Mouse (Mus musculus): Measurements from ENCODE around the gene Prr9.

Gene Prr9

GRCm38 (mm10) chr3:92123847-92124246 is at the start of gene Prr9:
Gene Prr9, minus strand, starts transcription at chr3:92123947.
- no peak for DNase-seq

- no peak for DNase-seq
Measured at GRCm38 (mm10) chr3:92169847-92170246, 46.1 kb upstream of the Prr9 start.

GRCm38 (mm10) chr3:92153322-92153721 is 29.6 kb upstream of the Prr9 start:
- DNase-seq: peak in 1 of 2 experiments; percentile 28

GRCm38 (mm10) chr3:92150631-92151277 is 27.0 kb upstream of the Prr9 start:
- DNase-seq: peak in 1 of 2 experiments; percentile 8

- no peak for DNase-seq
Measured at GRCm38 (mm10) chr3:92147913-92148312, 24.2 kb upstream of the Prr9 start.

GRCm38 (mm10) chr3:92147420-92147819 is 23.7 kb upstream of the Prr9 start:
- no peak for DNase-seq

GRCm38 (mm10) chr3:92142644-92143043 is 18.9 kb upstream of the Prr9 start, which contains the start of gene Lelp1:
Gene Lelp1, minus strand, starts transcription at chr3:92142744.
- no peak for DNase-seq

- DNase-seq: no peak
Measured at GRCm38 (mm10) chr3:92120902-92121301, 2.8 kb downstream of the Prr9 start.

GRCm38 (mm10) chr3:92117930-92118329 is 5.8 kb downstream of the Prr9 start:
- DNase-seq: no peak

GRCm38 (mm10) chr3:92111526-92111925 is 12.2 kb downstream of the Prr9 start:
- no peak for DNase-seq

DNA sequence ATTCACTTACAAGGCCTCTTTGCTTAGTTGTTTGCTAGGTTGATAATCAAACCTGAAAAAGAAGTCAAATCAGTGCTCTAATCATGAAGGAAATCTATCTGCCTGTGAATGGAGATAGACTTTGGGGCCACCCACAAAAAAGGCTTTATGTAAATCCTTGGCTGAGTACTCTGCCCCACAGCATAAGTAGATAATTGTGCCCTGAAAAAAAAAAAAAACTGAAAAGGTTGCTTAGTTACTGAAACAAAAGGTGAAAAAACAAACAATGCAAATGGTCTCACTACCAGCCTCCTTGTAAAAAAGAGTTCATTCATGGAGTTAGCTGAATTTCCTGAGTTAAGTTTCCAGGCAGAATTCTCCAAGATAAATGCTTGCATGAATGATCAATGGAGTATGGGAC is 13.0 kb downstream of the Prr9 start:
- DNase-seq: no peak

GRCm38 (mm10) chr3:92106582-92106981 is 17.2 kb downstream of the Prr9 start:
- DNase-seq: no peak

DNA sequence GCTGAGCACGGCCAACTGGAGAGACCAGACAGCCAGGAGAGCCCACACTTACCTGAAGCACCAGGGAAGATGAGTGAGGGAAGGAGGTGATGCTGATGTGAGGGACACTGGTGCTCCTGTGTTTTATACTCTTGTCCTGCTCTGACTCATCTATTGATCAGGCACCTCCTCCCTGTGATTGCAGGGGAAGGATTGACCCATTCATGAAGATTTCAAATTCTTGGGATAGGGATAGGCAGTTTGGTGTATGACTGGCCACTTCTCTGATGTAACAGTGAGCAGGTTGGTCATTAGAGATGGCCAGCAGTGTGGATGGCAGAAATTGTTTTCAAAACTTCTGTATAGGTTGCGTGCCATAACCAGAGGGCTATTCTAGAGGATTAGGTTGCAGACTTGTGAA is 40.7 kb downstream of the Prr9 start, which contains the start of gene Lor:
TSS of gene Lor (minus strand) at position 101 of the 400 bp plus-strand sequence.
- no peak for DNase-seq

DNA sequence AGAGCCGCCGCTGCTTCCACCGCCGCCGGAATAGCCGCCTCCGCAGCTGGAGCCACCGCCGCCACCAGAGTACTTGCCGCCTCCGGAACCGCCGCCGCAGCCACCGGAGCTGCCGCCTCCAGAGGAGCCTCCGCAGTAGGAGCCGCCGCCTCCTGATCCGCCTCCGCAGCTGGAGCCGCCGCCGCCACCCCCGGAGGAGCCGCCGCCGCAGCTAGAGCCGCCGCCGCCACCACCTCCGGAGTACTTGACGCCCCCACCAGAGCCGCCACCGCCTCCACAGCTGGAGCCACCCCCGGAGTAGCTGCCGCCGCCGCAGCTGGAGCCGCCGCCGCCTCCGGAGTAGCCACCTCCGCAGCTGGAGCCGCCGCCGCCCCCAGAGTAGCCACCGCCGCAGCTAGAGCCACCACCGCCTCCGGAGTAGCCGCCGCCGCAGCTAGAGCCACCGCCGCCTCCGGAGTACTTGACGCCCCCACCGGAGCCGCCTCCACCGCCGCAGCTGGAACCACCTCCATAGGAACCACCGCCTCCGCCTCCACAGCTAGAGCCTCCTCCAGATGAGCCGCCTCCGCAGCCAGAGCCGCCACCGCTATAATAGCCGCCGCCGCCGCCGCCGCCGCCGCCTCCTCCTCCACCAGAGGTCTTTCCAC is 42.3 kb downstream of the Prr9 start:
- DNase-seq: peak in 1 of 2 experiments; percentile 38

- DNase-seq: peak; percentile 65 to 75
Measured at GRCm38 (mm10) chr3:92080462-92081284, 43.1 kb downstream of the Prr9 start.

All from lung, postnatal 4 days (tissue).